Mouse (Mus musculus): ENCODE data around the gene Edn2. TPM values are rescaled to one million over a fixed set of nuclear protein-coding genes. Genes with fewer than 3 reads are reported as not detected.
A peak's percentile ranks its signal among the peaks of the same experiment; 100 is the strongest.

Gene Edn2
- polyA plus RNA-seq, 1 experiment from 2014 or later: 3.8 TPM

DNA sequence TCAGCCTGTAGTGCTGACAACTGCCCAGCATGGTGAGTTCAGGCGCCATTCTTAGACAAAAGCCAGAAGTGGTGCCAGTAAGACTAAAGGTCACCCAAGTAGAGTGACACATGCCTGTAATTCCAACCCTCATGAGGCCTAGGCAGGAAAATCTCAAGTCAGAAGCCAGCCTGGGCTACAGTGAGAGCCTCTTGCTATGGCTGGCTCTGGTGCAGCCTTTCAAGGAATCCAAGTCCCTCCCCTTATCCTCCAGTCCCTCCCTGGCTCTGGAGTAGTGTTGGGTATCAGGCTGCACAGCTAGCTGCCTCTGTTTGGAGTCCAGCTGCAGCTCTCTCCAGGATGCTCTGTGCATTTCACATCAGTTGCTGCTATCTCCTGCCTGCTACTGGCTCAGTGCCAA, 19.2 kb upstream of the Edn2 start:
- no peaks in the 10 kb centered on the region for H3K27me3 ChIP-seq (replicated peaks)
- H3K4me3 ChIP-seq (replicated peaks): no peak overlapping the region
- no peak; the same call in 1 of the 2 replicates for ATAC-seq (ENCODE audit: insufficient read depth, low FRiP score, low read depth)
- H3K36me3 ChIP-seq: no peaks in the 10 kb centered on the region
- no peak overlapping the region for H3K9ac ChIP-seq
- 72% methylated on average over 1 of the region's 1 CpGs for WGBS
- H3K4me2 ChIP-seq: no peak overlapping the region
- no peaks in the 10 kb centered on the region for H3K9me3 ChIP-seq
- H3K4me1 ChIP-seq: no peaks in the 10 kb centered on the region
- H3K27ac ChIP-seq: no peak overlapping the region

DNA sequence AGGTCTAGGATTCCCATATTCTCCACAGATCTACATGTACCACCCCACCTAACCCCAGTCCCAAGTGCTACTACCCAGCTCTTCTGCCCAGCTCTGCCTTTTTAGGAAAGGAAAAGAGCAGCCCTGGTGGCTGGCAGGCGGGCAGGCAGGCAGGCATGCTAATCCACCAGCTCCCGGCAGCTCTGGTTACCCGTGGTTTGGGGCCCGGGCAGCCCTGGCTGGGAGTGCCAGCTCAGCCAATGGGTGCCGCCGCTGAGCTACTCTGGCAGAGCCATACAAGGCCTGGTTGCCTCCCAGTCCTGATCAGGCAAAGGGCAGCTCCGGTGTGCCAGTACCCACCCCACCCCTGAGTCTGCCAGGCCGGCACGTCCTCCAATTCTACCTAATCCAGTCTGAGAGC, 18.1 kb upstream of the Edn2 start:
- H3K4me3 ChIP-seq (replicated peaks): no peak overlapping the region
- no peaks in the 10 kb centered on the region for H3K9me3 ChIP-seq
- no peak overlapping the region for H3K9ac ChIP-seq
- ATAC-seq (ENCODE audit: insufficient read depth, low FRiP score, low read depth): no peak
- no peaks in the 10 kb centered on the region for H3K4me1 ChIP-seq
- H3K36me3 ChIP-seq: no peaks in the 10 kb centered on the region
- no peaks in the 10 kb centered on the region for H3K27me3 ChIP-seq (replicated peaks)
- H3K4me2 ChIP-seq: no peak overlapping the region
- H3K27ac ChIP-seq: no peak overlapping the region
- 78% methylated on average over 9 of the region's 9 CpGs for WGBS

DNA sequence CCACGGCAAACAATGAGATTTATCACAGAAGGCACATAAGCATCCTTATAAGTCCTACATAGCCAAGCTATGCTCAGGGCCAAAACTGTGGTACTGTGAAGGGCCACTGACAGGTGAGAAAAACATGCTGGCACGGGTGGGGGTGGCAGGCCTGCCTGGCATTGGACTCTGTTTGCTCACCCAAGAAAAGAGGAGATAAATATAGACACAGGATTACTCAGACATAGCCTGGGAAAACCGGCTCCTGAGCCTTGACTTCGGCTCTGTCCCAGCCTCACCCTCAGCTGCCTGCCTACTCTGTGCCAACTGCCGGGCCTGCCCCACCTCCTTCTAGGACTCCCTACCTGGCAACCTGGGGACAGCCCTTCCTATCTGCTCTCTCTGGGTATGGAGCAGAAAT, 16.7 kb upstream of the Edn2 start:
- no peaks in the 10 kb centered on the region for H3K9me3 ChIP-seq
- no peak overlapping the region for H3K4me3 ChIP-seq (replicated peaks)
- no peak overlapping the region for H3K4me2 ChIP-seq
- H3K9ac ChIP-seq: no peak overlapping the region
- no peaks in the 10 kb centered on the region for H3K36me3 ChIP-seq
- H3K27ac ChIP-seq: no peak overlapping the region
- peaks cover 7% of the 10 kb centered on the region for H3K4me1 ChIP-seq
- WGBS: 64% methylated on average over 5 of the region's 5 CpGs
- H3K27me3 ChIP-seq (replicated peaks): no peaks in the 10 kb centered on the region
- ATAC-seq (ENCODE audit: insufficient read depth, low FRiP score, low read depth): no peak

DNA sequence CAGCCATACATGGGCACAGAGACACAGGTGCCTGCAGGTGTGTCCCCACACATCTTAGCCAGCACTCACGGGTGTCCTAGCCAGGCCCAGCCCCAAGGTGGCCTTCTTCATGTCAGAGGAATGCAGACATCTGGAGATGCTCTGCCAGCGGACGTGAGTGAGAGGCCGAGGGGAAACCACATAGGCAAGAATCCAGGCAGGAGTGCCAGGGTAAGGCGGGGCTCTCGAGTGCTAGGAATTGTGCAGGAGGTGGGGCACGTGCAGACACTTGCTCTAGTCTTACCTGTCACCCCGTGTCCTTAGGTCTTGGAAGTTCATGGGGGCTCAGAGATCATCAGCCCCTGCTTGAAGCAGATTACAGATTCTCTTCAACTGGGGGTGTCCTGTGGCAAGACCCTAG, 15.1 kb upstream of the Edn2 start:
- Histone ChIP-seq H3K4me2 (no peak overlapping the region), H3K27me3 (replicated peaks) (no peaks in the 10 kb centered on the region), H3K4me3 (replicated peaks) (no peak overlapping the region), H3K9ac (no peak overlapping the region), H3K4me1 (peaks cover 7% of the 10 kb centered on the region), H3K27ac (no peak overlapping the region), H3K36me3 (no peaks in the 10 kb centered on the region), H3K9me3 (no peaks in the 10 kb centered on the region)
- no peak for ATAC-seq (ENCODE audit: insufficient read depth, low FRiP score, low read depth)
- 57% methylated on average over 8 of the region's 8 CpGs for WGBS

DNA sequence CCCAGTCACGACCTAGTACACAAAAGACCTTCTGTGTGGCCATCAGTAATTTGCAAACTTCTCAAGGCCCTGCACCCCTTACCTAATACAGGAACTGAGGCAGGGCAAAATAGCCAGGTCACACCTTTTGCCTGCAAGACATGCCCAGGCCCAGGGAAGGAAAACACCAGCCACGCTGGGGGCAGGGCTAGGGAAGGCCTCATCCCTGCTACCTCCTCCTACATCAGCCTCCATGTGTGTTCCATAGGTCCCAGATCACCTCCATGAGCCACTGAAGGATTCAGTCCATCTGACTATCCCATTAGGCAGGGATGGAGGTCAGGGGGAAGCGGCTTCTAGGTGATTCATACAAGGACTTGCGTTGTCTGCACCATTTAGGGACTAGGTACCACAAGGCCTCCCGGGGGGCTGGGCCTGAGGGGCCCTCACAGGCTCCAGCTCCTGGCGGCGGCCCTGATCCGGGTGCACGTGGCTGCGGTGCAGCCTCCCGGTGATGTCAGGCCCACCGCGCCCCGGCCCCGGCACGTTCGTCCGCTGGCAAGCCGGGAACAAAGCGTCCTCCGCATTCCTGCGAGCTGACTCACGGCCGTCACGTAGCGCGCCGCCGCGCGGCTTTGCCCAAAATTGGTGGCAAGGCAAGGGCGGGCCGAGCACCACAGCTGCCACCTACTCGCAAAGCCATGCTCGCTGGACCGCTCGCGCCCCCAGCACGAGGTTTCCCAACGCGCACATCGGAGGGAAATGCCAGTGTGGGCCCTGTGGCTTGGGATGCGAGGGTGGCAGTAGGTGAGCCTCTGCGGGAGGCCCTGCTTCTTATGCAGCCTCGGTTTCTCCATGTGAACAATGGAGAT, 12.5 kb upstream of the Edn2 start:
- Histone ChIP-seq H3K9me3 (no peaks in the 10 kb centered on the region), H3K4me3 (replicated peaks) (peak overlapping the region; percentile 19), H3K9ac (no peak overlapping the region), H3K4me2 (peak overlapping the region; percentile 58), H3K27me3 (replicated peaks) (no peaks in the 10 kb centered on the region), H3K4me1 (peaks cover 7% of the 10 kb centered on the region), H3K27ac (peak overlapping the region; percentile 57), H3K36me3 (no peaks in the 10 kb centered on the region)
- ATAC-seq (ENCODE audit: insufficient read depth, low FRiP score, low read depth): peak; percentile 79
- 6% methylated on average over 45 of the region's 45 CpGs for WGBS

DNA sequence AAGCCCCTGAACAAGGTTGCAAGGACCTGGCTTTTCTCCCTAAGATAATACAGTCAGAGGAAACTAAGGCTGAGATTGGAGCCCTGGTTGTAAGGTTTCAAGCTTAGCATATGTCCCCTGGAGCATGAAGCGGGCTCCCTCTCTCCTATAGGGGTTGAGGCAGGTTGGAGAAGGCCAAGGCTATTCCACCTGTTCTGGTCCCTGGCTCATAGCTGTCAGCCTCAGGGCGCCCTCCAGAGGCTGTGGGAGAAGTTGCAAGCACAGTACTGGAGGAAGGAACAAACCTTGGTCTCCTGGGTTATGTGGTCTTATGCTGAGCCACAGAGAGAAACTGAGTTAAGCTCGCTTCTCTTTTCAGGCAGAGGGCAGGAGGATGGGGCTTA, 11.9 kb upstream of the Edn2 start:
- Histone ChIP-seq H3K9me3 (no peaks in the 10 kb centered on the region), H3K4me2 (peak overlapping the region; percentile 58), H3K27ac (peak overlapping the region; percentile 57), H3K4me3 (replicated peaks) (0 out of 2 replicates have a peak overlapping the region, but pooled peaks have one; percentile 19), H3K4me1 (peaks cover 7% of the 10 kb centered on the region), H3K9ac (no peak overlapping the region), H3K36me3 (no peaks in the 10 kb centered on the region), H3K27me3 (replicated peaks) (no peaks in the 10 kb centered on the region)
- WGBS: 50% methylated on average over 3 of the region's 3 CpGs
- no peak for ATAC-seq (ENCODE audit: insufficient read depth, low FRiP score, low read depth)

DNA sequence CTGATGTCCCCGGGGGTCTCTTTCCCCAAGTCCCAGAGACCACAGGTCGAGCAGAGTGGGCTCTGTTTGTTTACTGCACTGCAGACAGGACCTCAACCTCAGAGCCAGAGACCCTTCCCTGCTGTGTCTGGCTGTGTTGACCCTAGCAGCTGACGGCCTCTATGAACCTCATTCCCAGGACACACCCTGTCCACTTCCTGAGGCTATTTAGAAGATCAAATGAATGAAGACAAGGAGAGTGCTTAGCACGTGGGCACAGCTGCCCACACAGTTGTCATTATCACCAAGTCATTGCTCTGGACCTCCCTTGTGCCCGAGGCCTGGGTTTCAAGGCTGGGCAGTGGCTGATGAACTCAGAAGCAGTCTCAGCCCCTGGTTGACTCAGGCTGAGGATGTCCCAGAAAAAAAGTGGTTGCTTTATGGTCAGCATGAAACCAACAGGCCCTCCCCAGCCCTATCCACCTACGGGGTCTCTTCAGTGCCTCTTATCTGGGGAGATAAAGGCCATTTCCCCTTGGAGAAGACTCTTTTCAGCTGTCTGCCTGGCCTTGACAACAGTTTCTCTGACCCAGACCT, 10.6 kb upstream of the Edn2 start:
- H3K9ac ChIP-seq: no peak overlapping the region
- no peak overlapping the region for H3K27ac ChIP-seq
- no peak overlapping the region for H3K4me2 ChIP-seq
- no peaks in the 10 kb centered on the region for H3K9me3 ChIP-seq
- H3K4me1 ChIP-seq: peaks cover 7% of the 10 kb centered on the region
- no peaks in the 10 kb centered on the region for H3K36me3 ChIP-seq
- ATAC-seq (ENCODE audit: insufficient read depth, low FRiP score, low read depth): no peak
- no peak overlapping the region for H3K4me3 ChIP-seq (replicated peaks)
- WGBS: 54% methylated on average over 6 of the region's 6 CpGs
- H3K27me3 ChIP-seq (replicated peaks): no peaks in the 10 kb centered on the region

DNA sequence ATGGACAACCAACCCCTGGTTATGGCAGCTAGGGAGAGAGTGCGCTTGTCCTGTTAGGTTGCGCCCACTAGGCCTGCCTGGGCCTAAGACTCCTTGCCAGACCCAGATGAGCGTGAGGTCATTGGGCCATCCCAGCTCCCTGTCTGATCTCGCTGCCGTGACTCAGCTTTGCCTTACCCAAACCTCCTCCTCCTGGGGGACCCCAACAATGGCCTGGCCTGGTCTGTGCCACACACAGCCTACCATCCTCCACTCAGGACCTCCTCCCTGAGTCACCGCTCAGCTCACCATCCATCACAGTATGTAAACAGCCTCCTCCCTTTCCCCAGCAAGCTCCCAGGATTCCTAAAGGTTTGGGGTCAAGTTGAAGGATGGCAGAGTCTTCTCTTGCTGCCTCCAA, 9.1 kb upstream of the Edn2 start:
- H3K36me3 ChIP-seq: no peaks in the 10 kb centered on the region
- H3K4me3 ChIP-seq (replicated peaks): no peak overlapping the region
- no peak overlapping the region for H3K4me2 ChIP-seq
- no peaks in the 10 kb centered on the region for H3K9me3 ChIP-seq
- WGBS: 78% methylated on average over 6 of the region's 6 CpGs
- H3K27ac ChIP-seq: no peak overlapping the region
- H3K4me1 ChIP-seq: peaks cover 7% of the 10 kb centered on the region
- no peak overlapping the region for H3K9ac ChIP-seq
- ATAC-seq (ENCODE audit: insufficient read depth, low FRiP score, low read depth): no peak
- no peaks in the 10 kb centered on the region for H3K27me3 ChIP-seq (replicated peaks)

DNA sequence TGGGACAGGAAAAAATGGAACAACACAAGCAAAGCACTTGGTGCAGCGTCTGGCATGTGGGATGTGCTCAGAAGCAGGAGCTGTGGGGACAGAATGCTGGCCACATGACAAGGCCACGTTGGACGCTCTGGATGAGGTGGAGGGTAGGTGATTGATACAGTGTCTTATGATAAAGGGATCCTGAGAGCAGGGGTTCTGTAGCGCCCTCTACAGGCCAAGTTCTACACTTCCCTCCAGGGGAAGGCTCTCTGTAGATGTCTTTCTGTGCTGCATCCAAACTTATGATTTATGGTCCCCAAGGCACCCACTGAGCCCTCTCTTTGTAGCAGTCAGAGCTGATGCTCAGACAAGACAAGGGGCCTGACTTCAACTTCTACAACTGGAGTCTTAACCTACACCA, 8.4 kb upstream of the Edn2 start:
- 71% methylated on average over 4 of the region's 4 CpGs for WGBS
- peaks cover 7% of the 10 kb centered on the region for H3K4me1 ChIP-seq
- no peaks in the 10 kb centered on the region for H3K9me3 ChIP-seq
- no peak for ATAC-seq (ENCODE audit: insufficient read depth, low FRiP score, low read depth)
- H3K4me2 ChIP-seq: no peak overlapping the region
- H3K9ac ChIP-seq: no peak overlapping the region
- H3K36me3 ChIP-seq: no peaks in the 10 kb centered on the region
- no peak overlapping the region for H3K27ac ChIP-seq
- H3K4me3 ChIP-seq (replicated peaks): no peak overlapping the region
- H3K27me3 ChIP-seq (replicated peaks): no peaks in the 10 kb centered on the region

DNA sequence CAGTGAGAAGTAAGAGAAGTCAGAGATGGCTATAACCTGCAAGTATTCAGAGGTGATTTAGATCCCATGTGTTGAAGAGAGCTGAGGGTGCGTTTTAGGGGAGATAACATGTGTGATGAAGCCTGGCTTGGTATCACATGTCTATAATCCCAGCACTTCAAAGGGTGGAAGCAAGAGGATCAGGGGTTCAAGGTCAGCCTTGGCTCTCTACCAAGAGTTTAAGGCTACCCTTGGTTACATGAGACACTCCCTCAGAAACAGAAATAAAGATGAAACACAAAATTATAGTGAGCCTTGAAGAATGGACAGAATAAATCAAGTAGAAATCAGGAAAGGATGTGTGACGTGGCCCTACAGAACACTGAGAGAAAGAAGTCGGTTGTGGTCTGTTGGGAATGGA, 7.3 kb upstream of the Edn2 start:
- Histone ChIP-seq H3K9me3 (no peaks in the 10 kb centered on the region), H3K4me2 (no peak overlapping the region), H3K27ac (no peak overlapping the region), H3K9ac (no peak overlapping the region), H3K4me1 (peaks cover 6% of the 10 kb centered on the region), H3K27me3 (replicated peaks) (no peaks in the 10 kb centered on the region), H3K4me3 (replicated peaks) (no peak overlapping the region), H3K36me3 (no peaks in the 10 kb centered on the region)
- ATAC-seq (ENCODE audit: insufficient read depth, low FRiP score, low read depth): no peak
- WGBS: 79% methylated on average over 3 of the region's 3 CpGs

DNA sequence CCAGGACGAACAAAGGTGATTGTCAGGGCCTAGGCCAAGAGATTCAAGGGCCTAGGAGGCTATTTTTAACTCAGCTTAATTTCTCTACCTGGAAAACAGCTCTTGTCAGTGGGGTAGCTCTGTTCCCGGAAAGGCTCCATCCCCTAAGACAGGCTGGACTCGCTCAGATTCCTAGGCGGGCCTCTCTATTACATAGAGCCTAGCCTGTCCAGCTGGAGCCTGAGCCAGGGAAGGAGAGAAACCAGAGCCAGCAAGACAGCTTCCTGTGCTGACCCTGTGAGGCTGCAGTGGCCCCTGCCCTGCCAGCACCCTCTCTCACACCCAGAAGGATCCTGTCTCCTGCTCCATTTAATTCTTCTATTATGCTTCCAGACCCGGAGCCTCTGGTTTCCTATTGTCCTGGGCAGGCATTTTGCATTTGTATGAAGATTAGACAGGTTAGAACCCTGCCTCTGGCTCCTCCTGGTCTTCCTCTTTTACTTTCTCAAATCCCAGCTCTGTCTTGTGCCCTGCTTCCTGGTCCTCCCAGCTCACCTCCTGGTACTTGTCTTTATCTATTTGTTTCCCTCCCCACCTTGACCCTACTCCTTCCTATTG, 2.2 kb upstream of the Edn2 start:
- ATAC-seq (ENCODE audit: insufficient read depth, low FRiP score, low read depth): 0 out of 2 replicates have a peak, but pooled peaks have one; percentile 20
- Histone ChIP-seq H3K4me2 (no peak overlapping the region), H3K4me3 (replicated peaks) (no peak overlapping the region), H3K4me1 (peaks cover 30% of the 10 kb centered on the region), H3K9me3 (no peaks in the 10 kb centered on the region), H3K9ac (no peak overlapping the region), H3K27ac (peak overlapping the region; percentile 63; the same call in 1 of the 2 replicates), H3K36me3 (no peaks in the 10 kb centered on the region), H3K27me3 (replicated peaks) (no peaks in the 10 kb centered on the region)
- WGBS: 36% methylated on average over 5 of the region's 5 CpGs

DNA sequence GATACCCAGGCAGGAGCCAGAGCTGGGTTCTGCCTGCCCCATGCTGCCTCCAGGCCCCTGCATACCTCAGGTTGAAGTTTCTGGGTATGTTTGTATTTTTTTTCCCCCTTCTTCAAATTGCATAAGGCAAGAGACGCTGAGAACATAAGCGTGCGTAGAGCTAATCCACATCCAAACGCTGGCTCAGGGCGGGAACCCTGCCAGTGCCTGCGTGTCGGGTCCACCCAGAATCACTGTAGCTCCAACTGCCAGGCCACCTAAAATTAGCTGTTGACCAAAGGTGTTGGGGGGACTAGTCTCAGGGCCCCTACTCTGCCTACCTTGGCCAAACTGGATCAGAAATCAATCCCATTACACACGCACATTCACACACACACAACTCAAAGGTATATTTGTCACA, 1.6 kb downstream of the Edn2 start:
- WGBS: 63% methylated on average over 8 of the region's 8 CpGs
- peak overlapping the region; percentile 51 for H3K27ac ChIP-seq

More for the DNA sequence above, 1.6 kb downstream of the Edn2 start:
- H3K9me3 ChIP-seq: no peaks in the 10 kb centered on the region
- no peak for ATAC-seq (ENCODE audit: insufficient read depth, low FRiP score, low read depth)
- H3K27me3 ChIP-seq (replicated peaks): no peaks in the 10 kb centered on the region
- H3K4me1 ChIP-seq: peaks cover 30% of the 10 kb centered on the region
- H3K9ac ChIP-seq: no peak overlapping the region
- H3K4me2 ChIP-seq: peak overlapping the region; percentile 53; the same call in 1 of the 2 replicates
- no peak overlapping the region for H3K4me3 ChIP-seq (replicated peaks)
- no peaks in the 10 kb centered on the region for H3K36me3 ChIP-seq
